Mouse (Mus musculus) left cerebral cortex, adult 8-10 months (tissue): ENCODE results near the gene Slc7a8. TPM values are rescaled to one million over a fixed set of nuclear protein-coding genes. Genes with fewer than 3 reads are reported as not detected.

Experiments
- DNase-seq, 2 experiments: peaks; one replicate each; pipeline ENCODE4 v3.0.0; 2022; ENCODE audit warnings: low spot score in 2 of 2
- total RNA-seq, 4 experiments: library from RNA; stranded (reverse); gene quantifications; 2 replicates each; pipeline ENCODE4 v1.2.4; 2022

Gene Slc7a8
- total RNA-seq, 4 experiments from 2014 or later, result 54.5 to 60.7 (median 58.5) TPM

DNA sequence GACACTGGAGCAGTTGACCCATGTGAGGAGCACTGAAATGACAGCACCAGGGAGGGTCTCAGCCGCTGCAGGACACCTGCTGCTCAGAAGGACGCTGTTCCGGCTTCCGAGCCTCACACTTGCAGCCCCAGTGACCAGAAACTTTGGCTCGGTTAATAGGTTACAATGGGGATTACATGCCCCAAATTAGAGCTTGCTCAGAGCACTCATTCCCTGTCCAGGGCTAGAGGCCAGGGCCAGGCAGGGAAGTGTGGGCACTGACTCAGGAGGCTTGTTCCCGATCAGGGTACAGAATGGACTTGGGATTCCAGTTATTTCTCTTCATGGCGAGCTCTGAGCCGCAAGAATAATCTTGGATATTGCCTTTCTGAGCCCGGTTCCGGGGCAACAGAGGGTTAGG, 44.1 kb downstream of the Slc7a8 start:
- no peak for DNase-seq

DNA sequence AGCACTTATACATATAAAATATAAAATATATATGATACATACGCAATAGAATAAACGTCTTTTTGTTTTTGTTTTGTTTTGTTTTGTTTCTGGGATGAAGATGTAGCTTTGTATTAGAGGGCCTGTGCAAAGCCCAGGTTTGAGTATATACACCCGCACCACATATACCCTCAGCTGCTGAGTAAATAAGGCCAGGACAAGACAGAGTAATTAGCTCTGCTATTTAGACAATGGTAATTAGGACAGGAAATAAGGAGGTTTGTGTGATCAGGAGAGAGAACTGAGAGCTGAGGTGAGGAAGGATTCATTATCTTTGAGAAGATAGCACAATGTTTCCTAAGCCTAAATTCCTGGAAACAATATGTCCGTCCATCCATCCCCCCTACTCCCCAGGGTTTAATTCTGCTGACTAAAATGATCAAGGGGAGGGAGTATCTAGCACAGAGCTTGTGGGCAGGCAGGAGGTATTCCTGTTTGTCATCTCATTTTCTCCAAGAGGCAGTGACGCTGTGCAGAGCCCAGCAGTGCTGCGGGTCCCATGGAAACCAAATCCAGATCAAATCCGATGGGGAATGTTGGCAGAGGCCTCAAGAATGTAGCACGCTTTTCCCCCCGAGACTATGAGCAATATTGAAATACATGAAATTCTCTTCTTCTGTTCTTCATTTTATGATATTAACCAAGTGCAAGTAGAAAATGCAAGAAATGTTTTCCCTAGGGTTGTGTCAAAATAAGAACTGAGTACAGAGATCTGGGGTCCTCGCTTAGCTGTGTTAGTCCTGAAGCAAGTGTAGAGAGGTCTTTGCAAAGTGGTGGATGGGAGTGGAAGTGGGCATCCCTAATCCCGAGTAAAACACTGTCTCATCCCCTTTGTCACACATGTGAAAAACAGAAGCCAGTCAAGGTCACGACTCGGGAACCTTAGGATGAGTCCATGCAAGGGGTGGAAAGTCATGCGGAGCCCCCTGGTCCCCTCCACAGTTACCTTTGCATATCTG, 44.9 kb downstream of the Slc7a8 start:
- peak in 1 of 2 experiments; percentile 67 for DNase-seq

DNA sequence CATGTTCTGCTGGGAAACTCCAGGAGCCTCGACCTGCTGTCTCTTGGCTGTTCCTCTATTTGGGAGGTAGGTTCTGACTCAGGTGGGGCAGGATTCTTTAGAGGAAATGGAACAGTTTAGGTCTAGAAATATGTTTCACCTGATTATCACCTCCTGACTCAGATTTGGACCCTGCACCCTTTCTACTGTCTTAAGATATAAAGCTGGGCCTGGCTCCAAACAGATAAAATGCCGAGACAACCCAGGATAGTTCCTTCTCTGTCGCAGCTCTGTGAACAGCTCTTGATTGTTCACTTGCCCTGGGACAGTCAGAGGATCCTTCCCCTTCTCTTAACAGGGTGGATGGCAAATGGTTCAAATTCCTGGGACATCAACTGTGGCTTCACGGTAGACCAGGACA, 46.5 kb downstream of the Slc7a8 start:
- DNase-seq, result no peak

DNA sequence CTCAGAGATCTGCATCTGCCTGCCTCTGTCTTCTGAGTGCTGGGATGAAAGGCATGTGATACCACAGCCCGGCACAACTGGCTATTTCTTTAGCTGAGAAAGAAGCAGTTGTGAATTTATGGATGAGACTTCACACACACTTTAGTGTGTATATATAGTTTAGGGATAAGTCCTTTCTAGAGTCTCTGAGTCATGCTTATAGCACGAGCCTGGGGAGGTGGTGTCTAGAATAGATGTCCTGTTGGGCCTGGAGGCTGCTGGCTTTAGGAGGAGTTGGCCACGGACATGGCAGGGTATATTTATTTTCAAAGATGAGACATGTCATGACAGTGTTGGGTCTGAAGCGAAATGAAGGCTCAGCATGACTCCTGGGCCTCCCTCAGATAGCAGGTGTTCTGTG, 47.7 kb downstream of the Slc7a8 start:
- peak in 1 of 2 experiments; percentile 52 for DNase-seq

DNA sequence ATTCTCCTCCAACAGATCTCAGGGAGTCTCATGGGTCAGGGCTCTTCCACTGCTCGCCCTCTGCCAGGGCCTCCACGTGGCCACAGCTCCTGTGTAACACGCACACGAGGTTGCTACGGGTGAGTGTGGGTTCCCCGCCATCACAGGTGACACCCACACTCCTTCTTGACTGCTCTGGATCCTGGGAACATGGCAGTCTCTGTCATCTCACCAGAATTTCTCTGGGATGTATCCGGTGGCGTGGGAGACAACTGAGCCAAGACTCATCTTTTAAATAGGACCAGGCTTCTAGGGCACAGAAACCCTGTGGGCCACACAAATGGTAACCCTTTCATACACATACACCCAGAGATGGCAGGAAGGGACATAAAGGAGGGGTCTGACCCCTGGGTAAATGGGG, 49.5 kb downstream of the Slc7a8 start:
- no peak for DNase-seq

DNA sequence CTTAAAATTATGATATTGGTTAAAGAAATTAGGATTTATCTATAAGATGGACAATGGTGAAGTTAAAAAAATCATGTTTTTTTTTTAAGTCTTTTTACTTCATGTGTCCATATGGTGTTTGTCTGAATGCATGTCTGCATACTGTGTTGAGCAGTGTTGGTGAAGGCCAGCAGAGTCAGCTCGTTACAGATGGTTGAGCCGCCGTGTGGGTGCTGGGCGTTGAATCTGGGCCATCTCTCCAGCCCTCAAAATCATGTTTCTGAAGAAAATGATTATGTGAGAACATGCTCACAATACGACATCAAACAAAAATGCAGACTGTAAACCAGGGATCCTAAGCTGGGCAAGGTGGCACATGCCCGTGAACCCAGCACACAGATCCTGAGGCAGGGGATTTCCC, 51.4 kb downstream of the Slc7a8 start:
- peak in 1 of 2 experiments; percentile 48 for DNase-seq

DNA sequence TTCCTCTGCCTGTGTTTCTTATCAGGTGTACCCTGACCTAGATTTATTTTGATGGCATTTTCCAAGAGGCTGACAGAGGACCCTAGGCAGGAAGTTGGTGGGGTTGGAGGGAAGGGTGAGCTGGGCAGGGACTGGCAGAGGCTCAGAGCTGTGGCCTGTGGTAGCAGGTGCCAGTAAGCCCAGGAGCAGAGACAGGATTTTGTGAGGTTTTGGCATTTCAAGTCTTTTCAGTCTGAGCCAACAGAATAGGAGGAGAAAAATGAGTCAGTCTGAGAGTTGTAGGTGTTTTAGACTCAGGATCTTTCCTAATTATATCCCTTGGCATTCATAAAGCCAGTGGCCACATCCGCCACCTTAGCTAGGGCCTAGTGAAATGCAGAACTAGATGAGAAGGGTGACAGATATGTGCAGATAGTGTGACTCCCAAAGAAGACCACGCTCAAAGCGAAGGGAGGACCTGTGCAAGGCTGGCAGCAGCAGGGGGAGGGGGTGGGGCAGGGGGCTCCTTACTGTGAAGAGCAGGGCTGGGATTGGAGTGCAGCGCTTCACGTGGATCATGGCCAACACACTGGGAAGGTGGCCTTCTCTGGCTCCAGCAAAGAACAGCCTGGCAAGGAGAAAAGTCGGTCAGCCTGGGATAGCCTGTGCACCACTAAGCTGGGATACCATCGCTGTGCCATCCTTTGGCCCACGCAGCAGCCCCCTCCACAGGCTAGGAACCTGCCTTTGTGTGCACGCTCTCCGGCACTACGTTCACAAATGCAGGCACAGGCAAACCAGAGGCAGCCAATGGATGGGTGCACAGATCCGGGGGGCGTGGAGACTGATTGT, 52.7 kb downstream of the Slc7a8 start:
- DNase-seq, result peak in 1 of 2 experiments; percentile 53

DNA sequence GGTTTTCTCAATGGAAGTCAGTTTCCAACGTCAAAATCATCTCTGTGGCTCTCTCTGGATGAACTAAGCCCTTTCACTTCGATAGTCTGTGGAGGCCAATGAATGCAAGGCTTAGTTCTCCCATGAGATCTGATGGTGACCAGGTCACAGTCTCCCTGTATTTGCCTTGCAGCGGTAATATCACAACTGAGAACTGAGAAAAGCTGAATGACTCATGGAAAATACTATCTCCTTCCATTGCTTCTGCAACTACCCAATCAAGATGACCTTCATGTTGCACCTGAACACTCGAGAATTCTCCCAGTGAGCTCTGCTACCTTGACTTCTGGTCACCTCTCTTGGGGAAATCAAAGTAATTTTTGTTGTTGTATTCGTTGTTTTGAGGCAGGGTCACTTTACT, 54.2 kb downstream of the Slc7a8 start:
- no peak for DNase-seq

DNA sequence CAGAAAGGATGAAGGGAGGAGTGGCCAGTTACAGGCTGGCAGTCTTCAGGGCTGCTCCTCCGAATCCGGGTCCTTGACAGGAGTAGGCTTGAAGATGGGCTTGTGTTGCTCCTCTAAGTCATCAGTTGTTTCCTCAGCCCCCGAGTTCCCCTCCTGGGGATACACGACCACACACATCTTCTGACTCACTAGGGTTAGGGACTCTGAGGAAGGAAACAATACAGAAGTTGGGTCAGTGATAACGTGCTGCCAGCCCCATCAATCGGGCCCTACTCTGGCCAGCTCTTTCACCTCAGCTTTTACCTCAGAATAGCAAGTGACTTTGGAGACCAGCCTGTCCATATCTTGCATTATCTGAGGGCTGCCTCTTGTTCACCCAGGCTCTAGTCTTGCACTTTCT, 57.7 kb downstream of the Slc7a8 start:
- DNase-seq, result no peak

DNA sequence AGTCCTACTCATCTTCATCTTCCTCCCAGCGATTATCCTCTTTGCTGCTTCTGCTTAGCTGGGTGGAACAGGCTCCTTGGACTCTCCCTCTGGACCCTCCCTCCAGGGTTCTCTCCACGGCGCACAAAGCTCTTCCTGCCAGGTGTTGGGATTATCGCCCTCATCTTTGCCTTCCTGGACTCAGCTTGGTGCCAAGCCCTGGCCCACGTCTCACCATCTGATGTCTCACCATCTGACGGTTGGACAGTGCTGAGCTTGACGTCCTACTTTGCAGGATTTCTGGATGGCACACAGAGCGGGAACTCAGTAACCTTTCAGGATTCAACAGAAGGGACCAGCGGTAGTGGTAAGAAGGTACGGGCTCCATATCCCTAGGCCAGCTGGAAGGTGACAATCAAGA, 60.0 kb downstream of the Slc7a8 start:
- no peak for DNase-seq

DNA sequence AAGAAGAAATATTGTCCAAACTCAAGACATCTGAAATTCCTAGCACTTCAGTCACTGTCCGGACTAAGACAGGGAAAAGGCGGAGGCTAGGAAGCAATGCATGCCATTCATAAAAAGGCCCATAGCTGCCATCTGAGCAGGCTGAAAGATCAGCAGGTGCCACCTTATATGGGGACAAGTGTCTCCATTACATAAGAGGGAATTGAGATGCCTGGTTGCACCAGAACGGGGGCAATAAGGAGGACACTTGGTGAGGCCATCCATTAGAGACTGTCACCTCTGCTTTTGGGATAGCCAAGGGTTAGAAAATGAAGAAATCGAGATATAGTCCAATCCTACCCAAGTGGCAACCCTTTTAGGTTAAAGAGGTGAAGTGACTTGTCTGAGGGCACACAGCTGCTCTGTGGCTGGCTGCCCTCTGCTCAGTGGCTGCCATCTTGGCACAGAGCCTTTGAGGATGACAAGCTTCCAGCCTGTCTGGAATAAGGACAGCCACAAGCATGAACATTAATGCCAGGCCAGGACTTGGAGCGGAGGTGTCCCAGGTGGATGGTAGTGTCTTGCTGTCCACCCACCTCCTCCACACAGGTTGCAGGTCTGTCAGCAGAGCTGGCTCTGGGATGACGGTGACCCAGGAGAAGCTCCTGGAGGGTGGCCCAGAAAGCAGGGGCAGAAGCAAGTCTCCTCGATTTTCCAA, 60.9 kb downstream of the Slc7a8 start:
- DNase-seq, result no peak

DNA sequence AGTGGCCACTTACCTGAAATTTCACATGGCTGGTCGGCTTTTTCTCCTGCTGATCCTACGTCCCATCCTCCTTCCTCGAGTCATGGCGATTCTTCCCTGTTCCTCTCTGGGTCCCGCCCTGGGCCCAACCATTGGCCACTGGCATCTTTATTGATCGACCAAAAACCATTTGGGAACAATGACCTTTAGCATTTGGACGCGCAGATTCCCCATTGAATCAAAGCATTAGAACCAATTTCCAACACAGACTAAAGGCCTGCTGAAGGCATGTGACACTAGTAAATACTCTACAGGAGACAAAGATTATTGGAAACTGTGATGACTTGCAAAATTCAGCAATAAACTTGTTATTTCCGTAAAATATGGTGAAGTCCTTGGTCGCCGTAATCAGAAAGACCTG, 61.7 kb downstream of the Slc7a8 start:
- DNase-seq, result no peak

DNA sequence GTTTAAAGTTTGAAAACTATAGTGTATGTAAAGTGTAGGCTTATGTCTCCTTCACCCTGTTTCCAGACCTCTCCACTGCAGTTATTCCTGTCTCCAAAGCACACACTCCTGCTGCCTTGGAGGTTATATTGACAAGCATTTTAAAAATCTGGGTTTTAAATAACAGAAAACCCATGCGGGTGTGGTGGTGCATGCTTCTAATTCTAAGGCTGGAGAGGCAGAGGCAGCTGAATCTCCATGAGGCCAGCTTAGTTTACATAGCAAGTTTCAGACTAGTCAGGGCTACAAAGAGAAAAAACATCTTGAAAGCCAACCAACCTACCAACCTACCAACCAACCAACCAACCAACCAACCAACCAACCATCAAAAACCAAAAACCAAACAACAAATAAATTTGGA, 66.3 kb downstream of the Slc7a8 start:
- DNase-seq, result no peak

DNA sequence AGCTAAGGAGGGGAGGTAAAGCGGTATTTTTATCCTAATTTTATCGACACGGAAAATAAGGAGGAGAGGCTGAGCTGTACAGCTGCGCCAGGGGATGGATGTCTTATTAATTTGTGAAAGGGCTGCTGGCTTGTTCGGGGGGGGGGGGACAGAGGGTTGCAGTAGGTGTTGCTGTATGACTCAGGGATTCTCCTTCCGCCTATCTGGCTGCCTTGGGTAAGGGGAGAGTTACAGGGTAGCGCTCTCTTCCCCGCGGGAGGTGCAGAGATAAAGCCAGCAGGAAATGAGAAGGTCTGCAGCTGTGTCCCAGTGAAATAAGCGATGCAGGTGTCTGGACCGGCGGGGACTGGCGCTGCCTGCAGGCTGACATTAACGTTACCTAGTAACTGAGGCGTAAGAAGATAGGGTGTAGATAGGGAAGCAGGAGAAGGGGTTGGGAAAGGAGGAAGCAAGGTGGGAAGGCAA, 67.1 kb downstream of the Slc7a8 start:
- DNase-seq, result peak; percentile 25 to 39

DNA sequence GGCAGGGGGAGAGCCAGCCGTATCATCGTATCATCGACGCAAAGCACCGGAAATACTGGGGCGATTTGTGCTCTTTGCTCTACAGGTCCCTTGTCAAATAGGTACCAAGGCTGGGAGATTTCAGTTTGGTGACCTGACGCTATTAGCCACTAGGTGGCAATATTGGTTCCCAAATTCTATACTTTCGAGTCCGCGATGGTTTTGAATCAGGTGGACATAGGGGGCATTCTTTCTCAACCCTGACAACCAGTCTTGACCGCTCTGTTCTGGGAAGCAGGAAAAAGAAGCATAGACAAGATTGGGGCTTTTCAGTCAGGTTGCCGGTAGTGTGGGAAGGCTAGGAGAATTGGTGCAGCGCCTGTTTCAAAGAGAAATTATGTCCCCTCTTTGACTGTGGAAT, 67.6 kb downstream of the Slc7a8 start:
- peak; percentile 63 to 65 for DNase-seq

DNA sequence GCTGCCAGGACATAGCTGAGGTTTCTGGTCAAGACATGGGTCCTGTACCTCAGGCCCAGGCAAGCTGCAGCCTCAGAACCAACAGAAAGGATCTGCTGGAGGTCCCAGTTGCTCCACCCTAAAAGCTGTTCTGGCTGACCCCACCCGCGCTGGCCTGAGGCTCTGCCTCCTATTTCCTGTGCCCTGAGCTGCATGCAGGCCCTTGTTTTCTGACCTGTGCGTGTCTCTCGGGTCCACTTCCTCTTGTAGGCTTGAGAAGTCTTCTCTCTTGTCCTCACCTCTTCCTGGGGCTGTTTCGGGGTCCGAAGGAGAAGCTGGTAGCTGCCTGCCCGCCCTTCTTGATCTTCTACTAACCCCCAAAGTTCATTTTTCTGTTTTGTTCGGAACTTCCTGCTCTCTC, 68.9 kb downstream of the Slc7a8 start:
- DNase-seq, result no peak

DNA sequence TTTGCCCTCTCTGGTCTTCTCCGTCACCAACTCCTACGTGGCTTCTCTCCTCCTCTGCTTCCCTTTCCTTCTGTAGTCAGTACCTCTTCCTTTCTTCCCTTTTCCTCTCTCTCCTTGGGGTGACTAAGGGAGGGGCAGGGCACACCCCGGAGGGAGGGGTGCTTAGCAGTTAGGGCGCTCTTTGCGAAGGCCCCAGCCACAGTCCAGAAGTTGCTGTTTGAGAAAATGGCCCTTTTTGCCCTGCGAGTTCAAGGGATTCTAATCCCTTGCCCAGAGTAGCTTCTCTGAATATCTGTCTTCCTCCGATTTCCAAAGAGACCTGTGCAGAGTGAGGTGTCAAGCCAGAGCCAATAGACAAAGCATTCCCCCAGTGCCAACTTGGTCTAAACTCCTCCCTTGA, 69.7 kb downstream of the Slc7a8 start, which contains the start of gene Cebpe:
Gene Cebpe, minus strand, starts transcription at position 101 of the 400 bp plus-strand sequence.
- DNase-seq, result no peak

DNA sequence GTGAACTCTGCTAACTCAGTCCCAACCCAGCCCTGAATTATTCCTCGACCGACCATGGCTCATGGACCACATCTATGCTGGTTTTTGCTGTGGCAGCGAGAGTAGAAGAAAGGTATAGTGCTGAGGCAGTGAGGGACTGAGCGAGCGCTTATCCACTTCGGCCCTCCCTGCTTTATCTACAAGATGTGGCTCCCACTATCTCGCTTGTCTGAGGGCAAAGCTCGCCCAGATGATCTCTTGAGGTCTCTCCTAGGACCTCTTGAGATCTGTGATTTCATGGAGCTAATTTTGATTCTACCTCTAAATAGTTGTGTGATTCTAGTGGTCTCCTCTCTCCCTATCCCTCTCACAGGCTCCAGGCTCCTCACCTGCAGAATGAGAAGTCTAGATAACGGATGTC, 72.7 kb downstream of the Slc7a8 start:
- DNase-seq, result no peak

DNA sequence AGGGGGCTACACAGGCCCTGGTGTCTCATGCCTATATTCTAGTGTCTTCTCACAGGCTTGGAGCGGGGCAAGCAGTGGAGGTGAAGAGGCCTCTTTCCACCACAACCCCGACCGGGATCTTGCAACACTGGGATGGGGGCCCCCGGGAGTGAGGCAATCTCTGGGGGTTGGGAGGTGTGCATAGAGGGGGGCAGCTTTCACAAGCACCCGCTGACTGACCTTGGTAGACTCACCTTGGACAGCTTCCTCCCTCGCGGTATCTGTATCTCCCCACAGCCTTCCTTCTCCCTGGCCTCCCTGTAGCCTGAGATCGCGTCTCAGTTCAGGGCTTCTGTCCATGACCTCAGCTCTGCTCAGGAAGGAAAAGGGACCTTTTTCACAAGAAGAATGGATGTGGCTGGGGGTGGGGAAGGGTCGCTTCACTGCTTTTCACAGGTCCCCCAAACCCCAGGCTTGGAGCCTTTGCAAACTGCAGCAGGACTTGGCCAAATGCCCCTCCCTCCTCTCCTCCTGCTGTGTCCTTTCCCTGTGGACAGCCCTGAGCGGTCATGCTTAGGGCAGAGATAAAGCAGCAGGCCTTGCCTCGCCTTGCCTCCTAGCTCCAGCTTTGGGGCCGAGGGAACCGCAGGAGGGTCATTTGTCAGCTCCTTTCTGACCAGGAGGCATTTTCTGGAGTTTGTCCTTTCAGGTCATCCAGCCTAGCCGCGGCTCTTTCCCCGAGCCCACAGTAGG, 75.0 kb downstream of the Slc7a8 start:
- DNase-seq, result no peak

DNA sequence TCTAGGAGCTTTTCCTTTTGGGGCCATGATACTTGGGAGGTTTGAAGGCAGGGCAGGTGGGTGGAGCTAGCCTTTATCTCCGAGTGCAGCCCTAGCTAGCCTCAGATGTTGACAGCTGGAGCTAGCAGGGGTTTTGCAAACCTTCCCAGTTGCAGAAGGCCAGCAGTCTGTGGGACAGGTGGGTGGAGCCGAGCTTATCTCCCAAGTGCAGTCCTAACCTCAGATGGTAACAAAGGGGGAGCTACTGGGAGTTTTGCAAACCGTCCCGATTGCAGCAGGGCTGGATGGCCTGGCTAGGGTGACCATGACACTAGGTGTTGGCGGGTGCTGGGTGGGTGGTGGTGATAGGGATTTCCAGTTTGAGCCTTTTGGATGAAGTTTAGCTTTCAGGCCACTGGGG, 75.9 kb downstream of the Slc7a8 start:
- DNase-seq, result no peak

DNA sequence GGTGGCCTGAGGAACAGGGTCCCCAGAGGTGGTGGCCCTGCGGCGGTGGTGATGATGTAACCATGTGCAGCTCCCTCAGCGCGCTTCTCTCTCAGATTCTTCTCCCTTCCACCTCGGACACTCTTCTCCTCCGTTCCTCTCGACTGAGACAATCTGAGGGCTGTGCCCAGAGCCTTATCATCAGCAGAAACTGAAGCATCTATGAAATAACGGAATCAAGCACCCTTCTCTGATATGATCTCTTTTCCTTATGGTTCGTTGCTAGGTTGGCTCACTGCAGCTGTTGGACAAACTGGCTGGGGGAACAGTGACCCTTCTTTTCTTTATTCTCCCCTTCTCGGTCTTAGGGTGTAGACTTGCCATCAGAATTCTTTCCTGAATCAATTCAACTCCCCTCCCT, 78.5 kb downstream of the Slc7a8 start:
- DNase-seq, result no peak
